Mouse (Mus musculus) urinary bladder, adult 18-20 months (tissue): Measurements from ENCODE around the gene Dgki.

Experiments
- DNase-seq, 2 experiments: peaks; one replicate each; pipeline ENCODE4 v3.0.0; 2022; ENCODE audit warnings: low spot score in 2 of 2, mixed read lengths in 2 of 2

Gene Dgki

GRCm38 (mm10) chr6:36812666-36813515, 487.1 kb downstream of the Dgki start:
- DNase-seq = no peak

GRCm38 (mm10) chr6:36810448-36810847, 489.5 kb downstream of the Dgki start:
- DNase-seq = no peak

- DNase-seq = no peak
Measured at GRCm38 (mm10) chr6:36809747-36810285, 490.2 kb downstream of the Dgki start, which contains the start of gene Ptn. Gene Ptn (minus strand): TSS chr6:36810220.

GRCm38 (mm10) chr6:36809311-36809726, 490.7 kb downstream of the Dgki start:
- DNase-seq = no peak

- DNase-seq = no peak
Measured at GRCm38 (mm10) chr6:36808306-36809058, 491.5 kb downstream of the Dgki start.

- no peak for DNase-seq
Measured at GRCm38 (mm10) chr6:36806906-36807305, 493.1 kb downstream of the Dgki start.

GRCm38 (mm10) chr6:36800309-36800946, 499.6 kb downstream of the Dgki start:
- no peak for DNase-seq

- no peak for DNase-seq
Measured at GRCm38 (mm10) chr6:36797066-36797655, 502.8 kb downstream of the Dgki start.
